Mouse (Mus musculus) midbrain, postnatal 0 days (tissue): ENCODE measurements around the gene Cerk. TPM values are rescaled to one million over a fixed set of nuclear protein-coding genes. Genes with fewer than 3 reads are reported as not detected.
"Not testable (repeated sequence)": the region's sequence is repeated elsewhere in the genome, so short reads cannot be mapped to it uniquely, and the experiment has no call there.

Experiments used
- ATAC-seq: fragments of 200-750 bp; cut with Nextera tagmentation; 2 replicates; pipeline ENCODE4 v1.8.0; 2017; ENCODE audit warnings: moderate number of reproducible peaks, mild to moderate bottlenecking, moderate TSS enrichment, moderate library complexity; ENCODE audit not compliant: low FRiP score
- DNase-seq: peaks from one replicate; pipeline ENCODE4 v3.0.0-alpha.2; 2015; ENCODE audit warnings: low spot score
- H3K27ac ChIP-seq: fragments of 300-500 bp; sonication (generic); 2 replicates; pipeline ENCODE4 v1.5.1; 2014; ENCODE audit warnings: low read depth, mild to moderate bottlenecking, low read length, mixed read lengths
- H3K27me3 ChIP-seq: fragments of 300-500 bp; sonication (generic); 2 replicates; pipeline ENCODE4 v1.6.1; 2014; ENCODE audit warnings: low read length, control low read depth, mixed read lengths; ENCODE audit not compliant: insufficient read depth
- H3K36me3 ChIP-seq: fragments of 300-500 bp; sonication (generic); 2 replicates; pipeline ENCODE4 v1.6.1; 2014; ENCODE audit warnings: low read length, control low read depth, mixed read lengths; ENCODE audit not compliant: insufficient read depth
- H3K4me1 ChIP-seq: fragments of 300-500 bp; sonication (generic); 2 replicates; pipeline ENCODE4 v1.6.1; 2014; ENCODE audit warnings: mild to moderate bottlenecking, control low read depth, antibody characterized with exemption, low read length, mixed read lengths; ENCODE audit not compliant: insufficient read depth
- H3K4me2 ChIP-seq: fragments of 300-500 bp; sonication (generic); 2 replicates; pipeline ENCODE4 v1.6.1; 2014; ENCODE audit warnings: low read depth, mild to moderate bottlenecking, low read length, mixed read lengths; ENCODE audit not compliant: poor library complexity, severe bottlenecking
- H3K4me3 ChIP-seq: fragments of 300-500 bp; sonication (generic); 2 replicates; pipeline ENCODE4 v1.5.1; 2014; ENCODE audit warnings: low read depth, mild to moderate bottlenecking, low read length, moderate library complexity
- H3K9ac ChIP-seq: fragments of 300-500 bp; sonication (generic); replicated peaks from 2 replicates; pipeline ENCODE4 v1.6.1; 2014; ENCODE audit warnings: mild to moderate bottlenecking, low read length, moderate library complexity, mixed read lengths; ENCODE audit not compliant: poor library complexity, severe bottlenecking
- H3K9me3 ChIP-seq: fragments of 300-500 bp; sonication (generic); 2 replicates; pipeline ENCODE4 v1.6.1; 2016; ENCODE audit warnings: low read length, control low read depth
- CTCF ChIP-seq: IDR thresholded peaks from 2 replicates; pipeline ENCODE4 v1.5.1; 2016; ENCODE audit warnings: antibody characterized with exemption, mild to moderate bottlenecking
- WGBS: fragments of 180-500 bp; shearing (Covaris S2); extraction: QIAGEN DNeasy Blood & Tissue Kit; methylation state at CpG from one replicate; pipeline ENCODE4 v1.1.7; 2014; 5-methylcytosine and 5-hydroxymethylcytosine counted together
- polyA plus RNA-seq: library from polyadenylated mRNA; unstranded; fragments of >200 nt; fragmentation: Nextera tagmentation; extraction: Ambion mirVana; gene quantifications from 2 replicates; pipeline ENCODE4 v1.2.1, GENCODE M21; 2015
- total RNA-seq: library from RNA; depleted of rRNA; stranded (reverse); fragments of >200 nt; gene quantifications from 2 replicates; pipeline ENCODE4 v1.2.3, GENCODE M21; 2014

Cerk gene
- total and polyA plus RNA-seq, 2 experiments from 2014 or later: 21.6 to 37.0 TPM

DNA sequence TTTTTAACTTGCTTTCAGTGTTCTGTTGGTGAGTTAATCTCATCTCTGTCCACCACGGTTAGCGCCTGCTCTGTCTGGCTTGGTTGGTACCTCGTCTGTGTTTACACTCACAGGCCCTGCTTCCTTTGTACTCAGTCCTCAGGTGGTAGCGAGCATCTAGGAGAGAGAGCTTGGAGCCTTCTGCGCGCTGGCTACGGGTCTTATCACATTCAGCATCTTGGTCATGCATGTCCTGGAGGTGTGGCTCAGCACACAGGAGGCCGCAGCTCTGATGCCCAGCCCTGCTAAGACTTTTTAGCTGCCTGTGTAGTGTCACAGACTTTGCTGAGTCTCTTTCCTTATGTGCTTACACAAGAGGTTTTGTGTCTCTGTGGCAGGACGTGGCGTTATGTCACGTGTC lies 43.7 kb upstream of the Cerk start:
- ATAC-seq (no peak), DNase-seq (no peak)
- H3K27ac ChIP-seq: no peak overlapping the region
- 66% methylated on average over 11 of the region's 11 CpGs for WGBS
- no peaks in the 10 kb centered on the region for H3K4me1 ChIP-seq
- no peak overlapping the region for H3K4me2 ChIP-seq
- H3K9me3 ChIP-seq: no peaks in the 10 kb centered on the region
- no peak for TF ChIP-seq CTCF
- no peak overlapping the region for H3K9ac ChIP-seq
- no peaks in the 10 kb centered on the region for H3K36me3 ChIP-seq
- no peak overlapping the region for H3K4me3 ChIP-seq
- no peaks in the 10 kb centered on the region for H3K27me3 ChIP-seq

DNA sequence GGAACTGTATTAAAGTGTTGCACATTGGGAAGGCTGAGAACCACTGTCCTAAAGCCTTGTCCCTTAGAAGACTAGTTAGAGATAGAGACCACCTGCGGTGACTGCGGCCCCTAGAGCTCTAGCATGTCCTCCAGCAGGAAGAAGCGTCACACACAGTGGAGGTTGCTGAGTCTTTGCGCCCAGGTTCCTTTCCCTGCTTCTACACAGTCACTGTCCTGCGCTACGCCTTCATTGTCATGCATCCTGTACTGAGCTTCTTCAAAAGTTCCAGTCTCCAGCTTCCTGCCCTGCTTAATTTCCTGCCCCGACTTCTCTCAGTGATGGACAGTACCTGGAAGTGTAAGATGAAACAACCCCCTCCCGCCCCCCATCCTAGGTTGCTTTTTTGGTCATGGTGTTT lies 43.1 kb upstream of the Cerk start:
- DNase-seq (no peak), ATAC-seq (no peak)
- Histone ChIP-seq H3K27ac (peak overlapping the region; percentile 9; the same call in 1 of the 2 replicates), H3K4me2 (no peak overlapping the region), H3K9ac (no peak overlapping the region), H3K9me3 (no peaks in the 10 kb centered on the region), H3K27me3 (no peaks in the 10 kb centered on the region), H3K4me1 (no peaks in the 10 kb centered on the region), H3K36me3 (no peaks in the 10 kb centered on the region), H3K4me3 (no peak overlapping the region)
- no peak for TF ChIP-seq CTCF
- WGBS: 86% methylated on average over 8 of the region's 8 CpGs

DNA sequence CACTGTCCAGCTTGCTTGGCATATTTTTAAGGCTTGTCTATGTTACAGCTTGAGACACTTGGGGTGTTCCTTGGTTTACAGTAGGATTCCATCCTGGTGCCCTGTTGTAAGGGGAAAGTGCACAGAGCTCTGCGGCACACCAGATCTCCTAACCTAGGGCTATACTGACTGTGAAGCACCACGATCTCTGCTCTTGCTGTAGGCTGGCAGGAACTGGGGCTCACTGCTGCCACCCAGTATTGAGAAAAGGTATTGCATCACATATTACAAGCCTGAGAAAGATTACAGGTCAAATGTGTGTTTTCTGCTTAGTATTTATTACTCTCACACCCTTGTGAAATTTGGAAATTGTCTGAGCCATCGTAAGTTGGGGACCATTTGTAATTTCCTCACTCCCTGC lies 42.2 kb upstream of the Cerk start:
- no peaks in the 10 kb centered on the region for H3K9me3 ChIP-seq
- no peak overlapping the region for H3K4me3 ChIP-seq
- H3K4me1 ChIP-seq: no peaks in the 10 kb centered on the region
- no peaks in the 10 kb centered on the region for H3K27me3 ChIP-seq
- H3K27ac ChIP-seq: no peak overlapping the region
- H3K36me3 ChIP-seq: no peaks in the 10 kb centered on the region
- no peak overlapping the region for H3K4me2 ChIP-seq
- DNase-seq (peak; percentile 47), ATAC-seq (no peak)
- no peak overlapping the region for H3K9ac ChIP-seq
- peak; percentile 81 for TF ChIP-seq CTCF
- WGBS: 32% methylated on average over 3 of the region's 3 CpGs

DNA sequence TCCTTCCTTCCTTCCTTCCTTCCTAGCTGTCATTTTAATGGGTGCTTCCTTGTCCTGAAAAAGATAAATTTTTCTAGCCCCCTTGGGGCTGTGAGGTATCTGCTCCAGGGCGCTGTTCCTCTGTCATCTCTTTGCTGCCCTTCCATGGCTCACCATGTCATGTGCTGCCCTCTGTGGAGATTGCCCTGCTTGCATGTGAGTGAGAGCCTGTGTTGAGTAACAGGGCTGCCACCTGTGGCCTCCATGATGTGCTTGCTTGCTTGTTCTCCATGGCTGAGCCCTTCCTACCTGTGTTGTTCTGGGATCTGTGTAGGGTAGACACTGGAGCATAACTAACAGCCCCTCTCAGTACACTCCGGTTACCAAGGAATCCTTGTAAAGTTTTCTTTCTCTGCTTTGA lies 41.0 kb upstream of the Cerk start:
- H3K4me1 ChIP-seq: no peaks in the 10 kb centered on the region
- no peak overlapping the region for H3K9ac ChIP-seq
- no peak overlapping the region for H3K4me3 ChIP-seq
- no peaks in the 10 kb centered on the region for H3K9me3 ChIP-seq
- no peak for TF ChIP-seq CTCF
- H3K27me3 ChIP-seq: no peaks in the 10 kb centered on the region
- H3K36me3 ChIP-seq: no peaks in the 10 kb centered on the region
- 82% methylated on average over 2 of the region's 2 CpGs for WGBS
- H3K4me2 ChIP-seq: no peak overlapping the region
- ATAC-seq (no peak), DNase-seq (no peak)
- no peak overlapping the region for H3K27ac ChIP-seq

DNA sequence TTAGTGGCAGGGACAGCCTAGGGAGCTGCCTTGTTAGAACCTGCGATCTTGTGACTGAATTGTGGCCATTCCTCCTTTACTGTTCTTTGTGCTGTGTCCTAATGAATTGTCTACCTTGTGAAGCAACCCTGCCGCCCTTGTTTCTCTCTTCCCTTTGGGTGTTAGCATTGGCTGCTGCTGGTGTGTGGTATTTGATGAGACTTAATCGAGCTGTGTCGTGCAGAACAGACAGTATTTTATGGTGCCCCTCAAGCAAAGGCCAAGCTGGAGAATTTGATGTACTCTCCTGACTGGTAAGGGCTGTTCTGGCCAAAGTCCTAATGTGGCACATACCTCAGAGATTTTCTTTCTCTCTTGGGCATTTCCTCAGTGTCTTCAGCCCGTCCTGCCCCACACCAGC lies 40.3 kb upstream of the Cerk start:
- Histone ChIP-seq H3K4me1 (no peaks in the 10 kb centered on the region), H3K9me3 (no peaks in the 10 kb centered on the region), H3K4me3 (no peak overlapping the region), H3K36me3 (no peaks in the 10 kb centered on the region), H3K4me2 (no peak overlapping the region), H3K9ac (no peak overlapping the region), H3K27ac (no peak overlapping the region), H3K27me3 (no peaks in the 10 kb centered on the region)
- DNase-seq (no peak), ATAC-seq (no peak)
- TF ChIP-seq CTCF: no peak
- 89% methylated on average over 5 of the region's 5 CpGs for WGBS

DNA sequence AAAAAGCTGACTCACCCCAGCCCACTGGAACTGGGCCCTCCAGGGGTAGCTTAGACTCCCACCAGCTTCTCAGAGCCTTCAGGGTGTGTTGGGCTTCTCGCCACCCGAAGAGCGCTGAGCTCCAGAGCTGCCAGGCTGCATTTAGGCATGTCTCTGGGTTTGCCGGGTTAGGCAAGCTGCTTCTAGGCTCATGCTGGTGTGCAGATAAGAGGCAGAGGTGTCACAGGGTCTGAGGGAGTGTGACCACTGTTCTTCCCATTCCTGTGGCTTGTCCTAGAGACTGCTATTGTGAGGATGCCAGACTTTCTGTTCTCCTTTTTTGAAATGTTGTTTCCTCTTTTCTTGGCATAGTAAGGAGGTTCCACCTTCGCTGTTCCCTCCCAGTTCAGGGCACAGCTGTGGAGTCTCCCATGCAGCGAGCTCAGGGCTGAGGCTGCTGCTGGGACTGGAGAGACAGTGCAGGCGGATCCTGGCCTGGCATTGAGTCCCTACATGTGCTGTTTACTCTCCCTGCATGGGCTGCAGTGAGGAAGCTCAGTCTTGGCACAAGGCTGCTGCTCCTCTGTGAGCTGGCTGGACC lies 39.1 kb upstream of the Cerk start:
- WGBS: 92% methylated on average over 7 of the region's 7 CpGs
- no peak for ATAC-seq
- Histone ChIP-seq H3K27me3 (no peaks in the 10 kb centered on the region), H3K9me3 (no peaks in the 10 kb centered on the region), H3K36me3 (no peaks in the 10 kb centered on the region), H3K9ac (no peak overlapping the region), H3K4me2 (no peak overlapping the region), H3K27ac (no peak overlapping the region), H3K4me3 (no peak overlapping the region), H3K4me1 (no peaks in the 10 kb centered on the region)
- no peak for TF ChIP-seq CTCF
- no peak for DNase-seq

DNA sequence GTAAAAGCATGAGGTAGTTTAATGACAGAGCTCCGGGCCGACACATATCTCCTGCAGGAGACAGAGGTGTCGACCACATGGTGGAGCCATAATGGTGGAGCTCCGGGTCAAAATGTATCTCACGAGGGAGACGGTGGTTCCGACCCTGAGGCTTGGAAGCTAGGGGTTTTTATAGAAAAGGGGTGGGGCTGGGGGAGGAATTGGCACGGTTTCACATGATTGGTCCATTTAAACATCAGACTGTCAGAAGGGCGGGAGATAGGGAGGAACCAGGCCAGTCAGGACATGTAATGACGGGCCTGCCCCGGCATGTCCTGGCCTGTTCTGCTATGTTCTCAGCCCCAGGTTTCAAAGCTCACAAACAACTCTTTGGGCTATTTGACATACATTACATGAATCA lies 36.0 kb upstream of the Cerk start:
- not testable (repeated sequence) for H3K4me1 ChIP-seq, H3K9ac ChIP-seq, H3K27me3 ChIP-seq, H3K9me3 ChIP-seq, DNase-seq, H3K4me2 ChIP-seq, ATAC-seq, H3K36me3 ChIP-seq, H3K27ac ChIP-seq, H3K4me3 ChIP-seq
- 83% methylated on average over 11 of the region's 11 CpGs for WGBS
